Mouse (Mus musculus): ENCODE measurements around the gene Cmbl.

DNA sequence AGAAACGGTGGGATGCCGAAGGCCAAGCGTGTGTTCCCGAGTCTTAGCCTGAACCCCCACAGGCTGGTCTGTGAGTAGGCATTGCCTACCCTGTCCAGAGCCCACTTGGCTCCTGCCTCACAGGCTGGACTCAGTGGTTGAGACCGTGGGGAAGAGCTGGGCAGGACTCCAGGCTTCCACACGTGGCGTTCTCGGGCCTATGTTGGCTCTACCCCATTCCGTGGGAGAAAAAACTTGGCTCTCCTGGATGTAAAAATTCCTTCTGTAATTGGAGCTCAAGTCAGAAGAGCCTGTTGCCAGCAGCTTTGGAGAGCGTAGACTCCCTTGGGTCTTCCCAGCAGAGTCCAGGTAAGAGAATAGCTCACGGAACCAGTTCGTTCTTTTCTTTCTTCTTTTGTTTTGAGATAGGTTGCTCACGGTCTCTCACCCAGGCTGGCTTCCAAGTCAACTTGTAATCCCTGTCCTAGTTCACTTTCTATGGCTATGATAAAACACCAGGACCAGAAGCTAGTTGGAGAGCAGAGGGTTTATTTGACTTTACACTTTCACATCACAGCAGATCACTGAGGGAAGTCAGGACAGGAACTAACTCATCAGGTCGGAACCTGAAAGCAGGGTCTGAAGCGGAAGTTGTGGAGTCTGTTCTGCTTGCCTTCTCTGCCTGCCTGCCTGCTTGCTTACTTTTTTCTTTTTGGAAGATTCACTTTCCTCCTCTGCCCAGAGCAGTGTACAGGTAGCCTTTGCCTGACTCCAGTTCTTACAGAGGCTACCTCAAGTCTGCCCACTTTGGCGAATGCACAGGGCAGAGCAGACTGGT, 6.9 kb downstream of the Cmbl start:
- TF ChIP-seq CTCF (IDR thresholded peaks at IDR 0.05; ENCODE audit: low read depth, low read length) (no peak), POLR2A (IDR thresholded peaks at IDR 0.05; ENCODE audit: borderline replicate concordance, low read depth, low read length) (no peak)

Data from bone marrow macrophage, adult 2 months (primary cell).